Mouse (Mus musculus) megakaryocyte, adult 5-6 weeks (primary cell): Measurements from ENCODE around the gene Rps6ka5. TPM values are rescaled to one million over a fixed set of nuclear protein-coding genes. Genes with fewer than 3 reads are reported as not detected.
A peak's percentile ranks its signal among the peaks of the same experiment; 100 is the strongest.

ENCODE experiments used
- ATAC-seq: 2 replicates; pipeline ENCODE4 v1.8.0; 2016; ENCODE audit warnings: mild to moderate bottlenecking, inconsistent platforms; ENCODE audit not compliant: poor library complexity, severe bottlenecking
- total RNA-seq, 2 experiments: library from RNA; stranded (forward) in 1 of 2; stranded (reverse) in 1 of 2; fragments of 153-499, 151-499 nt in 1 of 2; fragments of 221-1000, 200-1000 nt in 1 of 2; gene quantifications; 2 replicates each; pipeline versions ENCODE4 v1.2.3 to v1.2.4; 2015 to 2017

Gene Rps6ka5
- total RNA-seq, 2 experiments from 2014 or later = 19.4 to 30.9 TPM

- ATAC-seq = peak; percentile 29
Observed at GRCm38 (mm10) chr12:100508668-100509067, 218.1 kb downstream of the Rps6ka5 start.

GRCm38 (mm10) chr12:100505484-100505883, 221.3 kb downstream of the Rps6ka5 start:
- peak; percentile 84 for ATAC-seq

GRCm38 (mm10) chr12:100504585-100504984, 222.2 kb downstream of the Rps6ka5 start:
- no peak for ATAC-seq

GRCm38 (mm10) chr12:100503659-100504058, 223.1 kb downstream of the Rps6ka5 start:
- no peak for ATAC-seq

GRCm38 (mm10) chr12:100502544-100502943, 224.2 kb downstream of the Rps6ka5 start:
- ATAC-seq = no peak

GRCm38 (mm10) chr12:100501261-100501660, 225.5 kb downstream of the Rps6ka5 start:
- ATAC-seq = peak; percentile 71

- peak; percentile 63 for ATAC-seq
Observed at GRCm38 (mm10) chr12:100499469-100499868, 227.3 kb downstream of the Rps6ka5 start.

Other genes starting within 250 kb of the Rps6ka5 start
- gene Ttc7b, start 206.2 kb downstream of the Rps6ka5 start, total RNA-seq (2015) = 26.2 and 28.9 TPM in 2 replicates
- gene Ttc7b, start 206.2 kb downstream of the Rps6ka5 start, total RNA-seq (2017) = 14.4 and 16.9 TPM in 2 replicates
- gene Dglucy, start 52.1 kb upstream of the Rps6ka5 start, total RNA-seq (2015) = 21.3 and 25.9 TPM in 2 replicates
- gene Dglucy, start 52.1 kb upstream of the Rps6ka5 start, total RNA-seq (2017) = 33.3 and 35.6 TPM in 2 replicates
- 0.11 and 1.1 TPM in 2 replicates for gene Gpr68, start 181.2 kb upstream of the Rps6ka5 start, total RNA-seq (2015)
- 0.49 and 0.77 TPM in 2 replicates for gene Gpr68, start 181.2 kb upstream of the Rps6ka5 start, total RNA-seq (2017)